Mouse (Mus musculus) layer of hippocampus, adult 18-20 months (tissue): ENCODE measurements around the gene 4933405L10Rik. TPM values are rescaled to one million over a fixed set of nuclear protein-coding genes. Genes with fewer than 3 reads are reported as not detected.

Experiments used
- DNase-seq, 2 experiments: peaks; one replicate each; pipeline ENCODE4 v3.0.0; 2022; ENCODE audit warnings: low spot score in 2 of 2
- total RNA-seq, 2 experiments: library from RNA; stranded (reverse); gene quantifications; 2 replicates each; pipeline ENCODE4 v1.2.3; 2021

Gene 4933405L10Rik
- total RNA-seq, 2 experiments from 2014 or later, result 0.27 TPM; not detected in 1

- DNase-seq, result peak in 1 of 2 experiments; percentile 39
Measured at GRCm38 (mm10) chr8:105700566-105700965, 6.9 kb upstream of the 4933405L10Rik start.

GRCm38 (mm10) chr8:105700966-105701824 is 6.3 kb upstream of the 4933405L10Rik start, which contains the start of the genes Acd and Pard6a:
Gene Acd, minus strand, starts transcription at chr8:105701102.
Gene Pard6a, plus strand, starts transcription at chr8:105701148.
- peak; percentile 92 to 97 for DNase-seq

- DNase-seq, result no peak
Measured at GRCm38 (mm10) chr8:105702001-105702401, 5.5 kb upstream of the 4933405L10Rik start.

GRCm38 (mm10) chr8:105702731-105703415 is 4.6 kb upstream of the 4933405L10Rik start:
- DNase-seq, result no peak

GRCm38 (mm10) chr8:105704146-105704812 is 3.2 kb upstream of the 4933405L10Rik start:
- DNase-seq, result no peak

GRCm38 (mm10) chr8:105704955-105705354 is 2.5 kb upstream of the 4933405L10Rik start:
- DNase-seq, result no peak

GRCm38 (mm10) chr8:105706426-105706825 is 1.0 kb upstream of the 4933405L10Rik start:
- DNase-seq, result no peak

- DNase-seq, result no peak
Measured at GRCm38 (mm10) chr8:105708675-105709074, 1.2 kb downstream of the 4933405L10Rik start.

GRCm38 (mm10) chr8:105709317-105709716 is 1.9 kb downstream of the 4933405L10Rik start:
- no peak for DNase-seq

GRCm38 (mm10) chr8:105712286-105712685 is 4.8 kb downstream of the 4933405L10Rik start:
- DNase-seq, result no peak

- DNase-seq, result peak; percentile 68 to 88
Measured at GRCm38 (mm10) chr8:105714139-105714538, 6.7 kb downstream of the 4933405L10Rik start.

- no peak for DNase-seq
Measured at GRCm38 (mm10) chr8:105715042-105715441, 7.6 kb downstream of the 4933405L10Rik start.

- no peak for DNase-seq
Measured at GRCm38 (mm10) chr8:105716302-105716945, 9.0 kb downstream of the 4933405L10Rik start.

GRCm38 (mm10) chr8:105719637-105720036 is 12.2 kb downstream of the 4933405L10Rik start:
- no peak for DNase-seq

GRCm38 (mm10) chr8:105722861-105723260 is 15.4 kb downstream of the 4933405L10Rik start:
- no peak for DNase-seq

GRCm38 (mm10) chr8:105725726-105726125 is 18.3 kb downstream of the 4933405L10Rik start:
- no peak for DNase-seq

- no peak for DNase-seq
Measured at GRCm38 (mm10) chr8:105727397-105728124, 20.1 kb downstream of the 4933405L10Rik start.

- DNase-seq, result no peak
Measured at GRCm38 (mm10) chr8:105732186-105732585, 24.7 kb downstream of the 4933405L10Rik start.

GRCm38 (mm10) chr8:105739216-105739615 is 31.8 kb downstream of the 4933405L10Rik start:
- no peak for DNase-seq

- DNase-seq, result no peak
Measured at GRCm38 (mm10) chr8:105743301-105743700, 35.8 kb downstream of the 4933405L10Rik start.
